Mouse (Mus musculus) kidney, postnatal 25 days (tissue): ENCODE results near the gene Sox2.

Source experiments
- DNase-seq, 2 experiments: peaks; one replicate each; pipeline ENCODE4 v3.0.0; 2021; ENCODE audit warnings: mixed read lengths in 2 of 2

Sox2 gene

DNA sequence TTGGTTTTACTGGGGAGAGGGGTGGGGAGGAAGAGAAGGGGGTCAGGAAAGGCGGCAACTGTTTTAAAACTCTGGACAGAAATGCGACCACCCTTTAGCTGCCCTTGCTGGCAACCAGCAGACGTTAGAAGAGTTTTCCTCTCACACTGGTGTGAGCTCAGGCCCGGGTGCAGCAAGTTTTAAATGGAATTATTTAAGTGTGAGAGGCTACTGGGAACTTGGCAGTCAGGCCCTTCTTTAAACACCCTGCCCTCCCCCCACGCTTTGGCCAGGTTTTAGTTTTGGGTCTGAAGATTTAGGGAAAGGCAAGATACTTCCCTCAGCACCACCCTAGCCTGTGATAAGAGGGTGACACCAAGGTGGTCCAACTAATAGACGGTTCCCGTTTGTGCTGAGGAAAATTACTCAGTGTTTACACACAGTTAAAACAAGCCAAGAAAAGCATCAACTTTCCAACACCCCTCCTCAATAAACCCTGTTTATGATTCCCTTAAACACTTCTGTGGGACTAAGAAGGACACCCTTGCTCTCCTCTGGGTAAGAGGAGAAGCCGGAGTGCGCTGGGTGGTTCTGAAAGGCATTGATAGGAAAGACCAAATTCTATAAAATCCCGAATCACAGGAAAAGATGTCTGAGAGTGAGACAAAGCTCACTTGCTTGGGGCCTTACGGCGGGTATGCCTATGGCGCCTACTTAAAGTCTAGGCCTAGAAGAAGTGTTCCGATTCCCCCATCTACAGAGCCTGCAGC is 10.5 kb downstream of the Sox2 start:
- DNase-seq, result no peak

DNA sequence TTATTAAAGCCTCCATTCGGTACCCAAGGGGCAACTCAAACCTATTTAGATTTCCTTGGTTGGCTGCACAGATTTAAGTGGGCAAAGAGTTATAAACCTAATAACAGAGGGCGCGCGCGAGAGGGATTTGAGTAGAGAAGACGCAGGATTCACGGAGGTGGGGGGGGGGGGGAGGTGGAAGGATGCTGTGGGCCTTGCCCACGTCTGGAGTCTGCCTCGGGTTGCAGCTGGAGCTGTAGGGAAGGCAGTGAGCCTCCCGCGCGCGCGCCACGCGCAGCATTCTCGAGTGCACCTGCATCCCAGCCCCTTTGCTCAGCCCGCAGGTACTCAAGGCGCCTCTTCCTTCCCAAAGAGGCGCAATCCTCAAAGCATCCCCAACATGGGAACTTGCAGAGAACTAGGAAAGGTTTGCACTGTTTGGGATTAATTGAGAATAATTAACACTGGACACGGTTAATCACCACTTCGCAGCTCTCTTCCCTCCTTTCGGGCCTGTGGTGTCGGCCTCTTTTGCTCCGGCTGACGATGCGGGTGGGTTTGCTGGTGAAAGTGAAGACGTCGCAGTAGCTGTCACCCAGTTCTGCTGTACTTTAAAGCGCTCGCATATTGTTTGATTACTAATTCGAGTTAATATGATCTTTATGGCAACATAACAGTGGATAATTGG is 11.3 kb downstream of the Sox2 start:
- no peak for DNase-seq

DNA sequence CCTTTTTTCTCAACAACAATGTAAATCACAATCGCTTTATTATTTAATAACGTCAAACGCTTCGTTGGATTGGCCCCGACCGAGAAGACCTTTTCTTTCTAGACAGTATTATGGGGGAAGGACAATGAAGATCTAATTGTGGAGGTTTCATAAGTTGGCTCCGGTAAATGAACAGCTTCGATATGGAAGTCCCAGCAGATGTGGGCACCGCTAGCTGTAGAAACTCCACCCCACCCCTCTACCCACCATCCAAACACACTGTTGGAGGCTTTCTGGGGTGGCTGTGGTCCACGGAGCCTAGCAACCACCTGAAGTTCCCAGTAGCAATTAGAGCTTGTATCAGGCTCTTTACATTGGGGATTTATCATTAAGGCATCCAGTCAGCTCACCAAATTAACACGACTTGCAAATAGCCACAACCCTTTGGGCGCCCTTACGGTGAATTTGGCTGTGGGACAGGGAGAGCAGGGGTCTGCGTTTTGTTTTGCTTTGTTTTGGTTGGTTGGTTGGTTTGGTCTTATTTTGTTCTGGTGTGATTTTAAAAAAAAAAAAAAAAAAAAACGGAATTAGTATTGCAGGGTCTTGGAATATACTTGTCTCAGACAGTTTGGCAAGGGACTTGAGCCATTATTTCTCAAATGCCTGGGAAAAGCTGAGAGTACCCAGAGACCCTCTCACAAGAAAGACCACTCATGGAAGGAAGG is 12.0 kb downstream of the Sox2 start:
- no peak for DNase-seq

DNA sequence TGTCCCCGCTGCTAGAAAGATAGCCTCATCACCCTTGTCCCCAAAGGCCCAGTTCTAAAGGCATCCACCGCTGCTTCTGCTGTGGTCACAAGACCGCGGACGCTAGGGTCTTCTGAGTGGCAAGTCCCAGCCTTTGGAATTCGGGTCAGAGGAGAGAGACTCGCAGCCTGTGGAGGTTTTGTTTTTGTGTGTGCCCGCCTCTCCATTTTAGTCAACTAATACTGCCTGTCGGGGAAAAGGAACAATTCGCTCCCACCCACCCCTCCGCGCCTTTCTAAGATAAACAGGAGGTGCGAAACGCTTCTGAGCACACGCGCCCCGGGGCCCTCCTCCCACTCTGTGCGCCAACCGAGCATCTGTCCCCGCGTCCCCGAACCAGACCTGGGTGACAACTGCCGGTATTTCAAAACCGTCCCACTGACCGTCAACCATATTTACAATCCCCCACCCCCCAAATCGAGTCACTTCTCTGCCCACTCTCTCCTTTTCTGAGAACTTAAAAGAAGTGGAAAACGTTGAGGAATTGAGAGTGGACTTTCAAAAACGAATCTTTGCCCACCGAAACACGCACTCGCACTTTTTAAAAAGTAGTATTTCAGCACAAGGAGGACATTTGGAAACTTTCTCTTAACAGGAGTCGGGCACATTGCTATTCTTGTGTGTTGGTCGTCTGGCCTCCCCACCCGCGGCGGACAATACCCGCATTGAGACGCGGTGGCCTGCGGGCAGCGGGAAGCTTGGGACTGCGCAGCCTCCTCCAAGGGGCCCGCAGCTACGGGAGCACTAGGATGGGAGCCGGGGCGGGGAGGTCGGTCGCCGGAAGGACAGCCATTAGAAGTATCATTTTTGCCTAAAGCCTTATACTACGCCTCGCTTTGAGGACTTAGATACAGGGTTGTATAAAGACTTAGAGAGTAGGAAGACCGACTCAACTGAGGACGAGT is 12.8 kb downstream of the Sox2 start:
- no peak for DNase-seq

DNA sequence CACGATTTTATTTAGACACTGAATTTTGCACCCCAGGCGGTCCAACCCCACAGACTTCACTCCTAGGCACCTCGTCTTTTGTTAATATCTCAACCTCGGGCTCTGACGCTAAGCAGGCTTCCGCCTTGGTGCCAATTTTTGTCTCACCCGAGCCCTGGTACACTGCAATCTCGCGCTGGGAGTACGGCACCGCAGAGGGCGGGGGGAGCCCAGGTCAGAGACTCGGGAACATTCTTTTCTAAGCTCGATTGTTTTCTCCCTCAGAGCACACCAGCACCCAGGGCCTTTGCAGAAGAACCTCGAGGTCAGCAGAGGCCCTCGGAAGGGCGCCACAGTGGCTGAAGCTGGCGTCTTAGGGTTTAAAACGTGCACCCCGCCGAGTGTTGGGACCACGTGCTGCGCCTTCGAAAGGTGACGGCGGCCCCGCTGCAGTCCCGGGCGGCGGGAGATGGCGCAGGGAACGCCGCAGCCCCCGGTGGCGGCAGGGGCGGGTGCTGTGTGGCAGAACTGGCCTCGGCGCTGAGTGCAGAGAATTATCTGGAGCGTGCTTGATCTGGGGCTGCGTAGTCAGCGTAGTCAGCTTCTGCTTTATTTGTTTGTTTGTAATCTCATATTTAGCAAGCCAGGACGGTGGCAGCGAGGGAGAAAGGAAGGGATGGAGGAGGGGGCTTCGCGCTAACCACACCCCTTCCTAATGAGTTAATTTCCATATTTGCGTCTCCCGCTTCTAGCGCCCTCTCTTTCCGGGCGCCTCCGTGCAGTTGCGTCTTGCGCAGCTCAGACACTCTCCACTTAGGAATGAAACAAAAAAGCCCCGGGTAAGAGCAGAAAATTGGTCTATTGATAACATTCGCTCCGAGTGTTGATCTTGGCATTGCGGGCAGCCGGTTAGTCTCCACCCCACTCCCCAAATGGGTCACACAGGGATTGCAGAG is 13.8 kb downstream of the Sox2 start:
- DNase-seq, result no peak

DNA sequence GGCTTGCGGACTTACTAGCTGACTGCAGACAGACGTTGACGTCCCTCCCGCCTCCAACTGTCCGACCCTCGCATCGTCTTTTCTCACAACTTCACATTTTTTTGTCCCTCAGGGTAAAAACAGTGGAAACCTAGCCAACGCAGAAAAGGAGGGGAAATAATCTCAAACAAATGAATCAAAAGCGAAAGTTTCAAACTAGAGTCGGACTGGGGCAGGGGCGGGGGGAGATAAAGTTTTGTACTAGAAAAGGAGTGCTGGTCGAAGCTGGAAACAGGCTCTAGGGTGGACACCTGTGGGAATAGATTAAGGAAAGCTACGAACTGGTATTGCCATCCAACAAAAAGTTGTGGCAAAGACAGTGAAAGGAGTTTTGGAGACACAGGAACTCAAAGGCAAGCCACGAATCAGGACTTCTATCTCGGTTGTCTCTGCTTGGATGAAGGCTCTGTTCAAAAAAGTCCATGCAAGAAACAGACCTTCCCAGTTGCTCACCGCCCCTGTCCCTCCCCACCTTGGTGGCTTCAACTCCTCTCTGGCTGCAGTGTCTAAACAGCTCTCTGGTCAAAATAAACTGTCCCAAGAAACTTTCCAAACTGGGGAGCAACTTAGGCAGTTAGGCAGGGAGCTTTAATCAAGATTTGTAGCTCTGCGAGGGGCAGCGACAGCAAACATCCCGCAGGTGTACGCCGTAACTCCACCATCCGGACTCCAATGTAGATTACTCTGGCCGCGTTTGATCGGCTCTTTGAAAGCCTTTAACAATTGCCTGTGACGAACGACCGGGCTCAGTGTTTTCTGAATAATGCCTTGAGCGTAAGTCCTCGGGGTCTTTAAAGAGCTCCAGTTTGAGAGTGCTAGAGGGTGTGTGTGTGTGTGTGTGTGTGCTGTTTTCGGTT is 14.7 kb downstream of the Sox2 start:
- no peak for DNase-seq

DNA sequence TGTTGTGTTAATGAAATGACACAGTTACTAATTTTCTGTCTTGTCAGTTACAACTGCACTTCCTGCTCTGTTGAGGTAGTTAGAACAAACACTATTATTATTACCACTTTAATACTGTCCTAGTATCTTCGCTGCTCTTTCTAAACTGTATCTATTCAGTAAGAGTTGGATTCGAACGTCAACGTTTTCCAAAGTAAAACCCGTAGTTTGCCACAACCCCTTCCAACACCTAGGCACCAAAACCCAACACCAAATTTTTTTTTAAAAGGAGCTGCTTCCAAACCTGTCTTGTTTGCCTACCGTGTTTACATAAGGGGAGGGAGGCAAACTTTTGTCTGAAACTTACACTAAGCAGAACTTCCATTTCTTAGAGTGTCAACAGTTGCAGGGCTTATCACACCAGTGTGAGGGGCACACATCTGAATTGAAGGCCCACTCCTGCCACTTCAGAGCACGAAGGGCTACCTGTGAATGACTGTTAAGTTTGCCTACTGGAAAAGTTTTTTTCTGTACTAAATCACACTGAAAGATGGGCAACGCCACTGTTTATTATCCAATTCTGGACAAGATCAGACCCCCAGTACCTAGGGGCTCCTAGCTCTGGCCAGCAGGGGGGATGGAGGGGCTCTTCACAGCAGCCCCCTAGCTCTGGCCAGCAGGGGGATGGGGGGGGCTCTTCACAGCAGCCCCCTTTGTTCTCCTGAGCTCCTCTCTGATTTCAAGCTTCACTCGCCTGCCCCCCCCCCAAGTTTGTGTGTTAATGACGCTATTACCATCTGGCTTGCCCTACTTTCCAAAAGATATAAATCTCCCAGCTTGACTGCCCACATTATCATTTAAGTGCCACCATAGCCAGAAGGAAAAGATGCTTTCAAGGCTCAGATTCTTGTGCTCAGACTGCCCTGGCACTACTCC is 15.8 kb downstream of the Sox2 start:
- DNase-seq, result no peak

DNA sequence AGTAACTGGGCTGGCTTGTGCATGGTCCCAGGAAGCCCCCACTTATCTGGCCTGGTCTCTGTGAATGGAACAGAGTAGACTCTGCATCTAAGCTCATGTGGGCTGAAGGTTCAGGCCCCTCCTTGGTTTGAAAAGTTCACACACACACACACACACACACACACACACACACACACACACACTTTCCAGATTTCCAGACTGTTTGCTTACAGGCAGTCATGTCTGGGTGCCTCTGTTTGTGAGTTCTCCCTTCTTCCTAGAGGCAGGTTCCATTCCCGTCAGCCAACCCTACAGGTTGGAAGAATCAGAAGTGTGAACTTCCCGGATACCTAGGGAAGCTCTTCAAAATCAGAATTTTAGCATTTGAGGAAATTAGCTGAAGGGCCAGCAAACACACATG is 17.0 kb downstream of the Sox2 start:
- no peak for DNase-seq

DNA sequence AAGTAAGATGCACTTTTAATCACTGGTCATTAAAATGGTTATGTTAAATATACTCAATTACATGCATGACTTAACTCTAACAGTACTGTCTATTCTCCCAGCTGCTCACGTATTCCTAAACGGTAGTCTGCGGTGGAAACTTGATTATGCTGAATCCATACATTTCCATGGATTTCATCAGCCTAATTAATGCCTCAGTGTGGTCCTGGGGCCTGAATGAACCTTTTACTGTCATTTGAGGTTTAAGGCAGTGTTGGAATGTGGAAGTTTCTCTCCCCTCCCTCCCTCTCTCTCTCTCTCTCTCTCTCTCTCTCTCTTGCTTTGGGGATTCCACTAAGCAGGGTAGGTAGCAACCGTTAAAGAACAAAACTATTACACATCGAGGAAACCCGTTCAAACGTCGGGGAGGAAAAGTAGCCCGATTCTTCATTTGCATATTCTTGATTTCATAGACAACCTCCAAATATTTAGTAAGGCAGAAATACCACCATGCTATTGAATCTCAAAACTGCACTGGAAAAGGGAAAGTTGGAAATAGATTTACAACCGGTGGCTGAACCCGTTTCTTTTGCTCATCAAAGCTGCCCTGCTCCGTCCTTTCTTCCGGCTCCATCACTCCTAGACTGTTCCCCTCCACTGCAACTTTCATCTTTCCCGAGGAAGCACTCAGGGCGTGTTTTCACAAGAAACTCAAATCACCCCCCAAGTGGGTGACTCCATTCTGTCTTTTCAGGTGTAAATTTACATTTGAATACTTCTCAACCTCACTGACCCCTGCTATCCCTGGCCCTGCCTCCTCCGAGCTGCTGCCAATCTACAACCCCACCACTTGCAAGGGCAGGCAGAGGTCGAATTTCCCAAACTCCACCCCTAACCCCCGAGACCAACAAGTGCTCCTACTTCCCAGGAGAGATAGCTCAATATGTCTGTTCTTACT is 17.9 kb downstream of the Sox2 start:
- no peak for DNase-seq

DNA sequence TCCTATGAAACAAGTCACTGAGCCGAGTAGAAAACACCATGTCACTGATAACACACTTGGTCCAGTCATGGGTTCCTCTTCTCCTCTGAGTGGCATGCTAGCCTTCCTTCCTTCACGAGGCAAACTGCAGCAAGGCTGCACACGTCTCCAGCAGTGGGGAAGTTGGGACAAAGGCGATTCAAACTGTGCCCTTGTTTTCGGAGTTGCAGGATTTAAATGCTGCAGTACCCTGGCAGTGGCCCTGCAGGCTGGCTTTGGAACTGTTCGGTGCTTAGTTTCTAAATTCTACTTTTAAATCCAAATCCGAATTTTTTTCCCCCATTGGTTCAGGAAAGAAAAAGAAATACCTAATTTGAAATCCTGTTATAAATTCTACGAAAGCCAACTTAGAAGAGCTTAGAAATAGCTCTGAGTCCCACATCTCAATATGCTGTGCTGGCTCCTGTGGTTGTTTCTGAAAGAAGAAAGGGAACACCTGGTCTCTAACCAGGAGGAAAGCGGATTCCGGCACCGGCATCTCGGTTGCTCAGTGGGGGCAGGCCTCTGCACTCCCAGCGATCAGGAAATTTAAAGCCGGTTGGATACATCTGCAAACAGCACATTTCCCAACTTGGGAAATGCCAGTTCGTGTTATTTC is 20.9 kb downstream of the Sox2 start:
- no peak for DNase-seq

DNA sequence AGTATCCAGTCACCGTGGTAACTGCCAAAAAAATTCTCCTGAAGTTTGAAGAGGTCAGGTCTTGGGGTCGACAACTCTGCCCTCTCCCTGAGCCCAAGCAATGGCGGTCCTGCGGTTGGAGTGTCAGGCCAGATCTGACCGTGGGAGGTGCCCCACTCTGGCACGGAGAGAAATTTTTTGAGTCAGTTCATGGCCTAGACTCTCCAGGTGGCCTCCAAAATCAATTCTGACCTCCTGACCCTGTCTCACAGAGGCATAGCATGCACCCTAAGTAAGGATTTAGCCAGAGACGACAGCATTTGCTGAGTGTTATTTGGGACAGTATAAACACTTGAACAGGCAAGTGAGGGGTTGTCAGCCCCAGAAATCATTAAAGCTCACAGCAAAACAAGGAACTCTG is 28.6 kb downstream of the Sox2 start:
- DNase-seq, result no peak

DNA sequence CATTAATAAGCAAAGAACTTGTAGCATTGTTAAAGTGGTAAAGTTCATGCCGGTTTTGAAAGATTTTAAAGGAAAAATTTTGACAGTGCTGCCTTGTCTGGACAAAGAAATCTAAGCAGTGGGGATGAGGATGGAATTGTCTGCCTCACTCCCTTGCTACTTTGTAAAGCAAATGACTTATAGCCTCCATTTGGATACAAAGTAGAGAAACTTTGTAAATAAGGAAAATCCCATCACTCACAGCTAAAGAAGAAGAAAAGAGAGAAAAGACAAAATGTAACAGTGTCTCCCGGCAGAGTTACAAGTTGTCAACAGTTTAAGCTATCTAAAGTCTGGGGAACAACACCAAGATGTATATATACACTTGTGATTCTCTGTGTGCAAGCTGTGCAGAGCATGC is 29.2 kb downstream of the Sox2 start:
- no peak for DNase-seq

DNA sequence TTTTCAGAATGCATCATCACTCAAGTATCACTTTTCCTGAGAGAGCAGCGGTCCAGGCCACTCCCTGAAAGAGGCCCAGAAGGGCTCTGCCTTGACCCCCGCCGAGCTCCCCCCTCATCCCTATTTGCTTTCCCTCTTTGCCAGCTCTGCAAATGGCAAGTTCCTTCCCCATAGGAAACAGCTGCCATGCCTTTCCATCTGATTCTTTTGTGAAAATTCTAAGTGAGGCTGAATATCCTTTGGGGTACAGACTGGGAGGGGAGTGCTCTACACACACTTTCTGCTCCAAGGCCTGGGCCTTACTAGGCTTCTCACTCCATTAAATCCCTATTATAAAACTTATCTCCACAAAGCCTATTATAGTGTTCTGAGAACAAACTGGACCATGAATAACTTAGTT is 29.7 kb downstream of the Sox2 start:
- no peak for DNase-seq

DNA sequence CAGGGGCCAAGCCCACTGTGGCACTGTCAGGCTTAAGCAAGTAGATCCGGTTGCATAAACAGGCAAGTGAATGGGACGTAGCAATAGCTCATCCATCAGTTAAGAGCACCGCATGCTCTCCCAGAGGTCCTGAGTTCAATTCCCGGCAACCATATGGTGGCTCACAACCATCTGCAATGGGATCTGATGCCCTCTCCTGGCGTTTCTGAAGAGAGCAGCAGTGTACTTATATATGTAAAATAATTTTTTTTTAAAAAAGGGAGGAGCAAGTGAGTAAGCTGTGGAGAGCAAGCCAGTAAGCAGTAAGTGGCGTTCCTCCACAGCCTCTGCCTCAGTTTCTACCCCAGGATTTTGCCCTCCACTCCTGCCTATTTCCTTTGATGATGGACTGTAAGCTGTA is 37.9 kb downstream of the Sox2 start:
- DNase-seq, result no peak

DNA sequence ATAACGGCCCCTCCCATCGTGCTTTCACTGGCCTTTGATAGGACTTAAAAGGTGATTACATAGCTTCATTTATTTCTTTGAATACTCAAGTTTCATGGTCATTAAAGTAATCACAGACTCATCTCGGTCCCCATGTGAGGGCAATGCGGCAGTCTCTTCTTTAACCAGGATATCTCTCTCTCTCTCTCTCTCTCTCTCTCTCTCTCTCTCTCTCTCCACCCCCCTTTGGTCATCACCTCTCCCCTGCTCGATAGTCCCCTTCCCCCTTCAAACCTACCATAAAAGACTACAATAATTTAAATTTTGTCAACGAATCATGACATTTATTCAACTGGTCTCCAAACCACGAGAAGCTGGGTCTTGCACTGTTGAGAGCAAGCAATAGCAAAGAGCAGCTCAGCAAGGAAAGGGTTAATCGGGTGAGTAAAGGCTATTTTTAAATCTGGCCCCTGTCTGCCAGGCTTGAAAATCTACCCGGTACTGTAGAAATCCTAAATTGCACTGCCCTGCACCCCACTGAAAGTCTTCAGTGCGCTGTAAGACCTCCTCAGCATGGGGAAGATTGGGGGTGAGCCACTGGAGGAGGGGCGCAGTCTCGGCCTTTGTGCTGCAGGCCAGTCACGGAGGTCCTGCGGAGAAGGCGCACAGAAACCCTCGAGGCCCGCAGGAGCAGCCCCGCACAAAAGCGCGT is 41.6 kb downstream of the Sox2 start:
- no peak for DNase-seq

DNA sequence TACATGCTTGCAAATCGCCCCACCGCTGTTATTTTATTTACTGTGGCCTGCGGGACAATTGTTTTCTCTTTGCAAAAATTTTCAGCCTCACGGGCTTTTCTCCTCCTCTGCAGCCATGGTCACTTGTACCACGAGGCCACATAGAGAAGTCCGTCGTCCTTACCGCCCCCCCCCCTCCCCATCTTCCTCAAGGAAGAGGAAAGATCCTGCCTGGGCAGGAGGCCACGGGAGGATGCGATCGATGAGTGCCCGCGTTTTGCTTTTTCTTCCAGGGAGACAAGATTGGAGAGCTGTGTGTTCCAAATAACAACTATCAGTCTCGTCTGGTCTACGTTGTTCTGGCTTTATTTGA is 42.2 kb downstream of the Sox2 start:
- DNase-seq, result no peak
